Mouse (Mus musculus): ENCODE measurements around the gene Vps18. TPM values are rescaled to one million over a fixed set of nuclear protein-coding genes. Genes with fewer than 3 reads are reported as not detected.
A peak's percentile ranks its signal among the peaks of the same experiment; 100 is the strongest.

Gene Vps18
- polyA plus RNA-seq, 1 experiment from 2014 or later: 20.9 TPM

- Histone ChIP-seq H3K36me3 (no peaks in the 10 kb centered on the region), H3K4me2 (replicated peaks) (peak within 1 kb of the TSS; percentile 100), H3K27me3 (replicated peaks) (peaks cover 59% of the 10 kb centered on the region), H3K9ac (peak within 1 kb of the TSS; percentile 56), H3K27ac (peak within 1 kb of the TSS; percentile 36), H3K9me3 (no peaks in the 10 kb centered on the region), H3K4me3 (replicated peaks) (peak within 1 kb of the TSS; percentile 58), H3K4me1 (replicated peaks) (peaks cover 61% of the 10 kb centered on the region)
- peak; percentile 55 for ATAC-seq
- WGBS: 1% methylated on average over 33 of the region's 33 CpGs
Observed at GRCm38 (mm10) chr2:119325568-119326143, 37.1 kb downstream of the Vps18 start, which contains the start of gene Dll4. Gene Dll4 (plus strand): TSS chr2:119325784.

- H3K9me3 ChIP-seq: no peaks in the 10 kb centered on the region
- H3K36me3 ChIP-seq: no peaks in the 10 kb centered on the region
- ATAC-seq: no peak
- H3K4me3 ChIP-seq (replicated peaks): peak overlapping the region; percentile 58
- H3K27ac ChIP-seq: peak overlapping the region; percentile 36
- H3K4me1 ChIP-seq (replicated peaks): peaks cover 61% of the 10 kb centered on the region
- H3K9ac ChIP-seq: peak overlapping the region; percentile 56
- WGBS: under 1% methylated on average over 60 of the region's 61 CpGs
- H3K4me2 ChIP-seq (replicated peaks): peak overlapping the region; percentile 100
- H3K27me3 ChIP-seq (replicated peaks): peaks cover 52% of the 10 kb centered on the region
Observed at GRCm38 (mm10) chr2:119326161-119327101, 37.9 kb downstream of the Vps18 start.

- Histone ChIP-seq H3K27me3 (replicated peaks) (peaks cover 49% of the 10 kb centered on the region), H3K4me3 (replicated peaks) (peak overlapping the region; percentile 58), H3K36me3 (no peaks in the 10 kb centered on the region), H3K27ac (peak overlapping the region; percentile 14; the same call in 1 of the 2 replicates), H3K9me3 (no peaks in the 10 kb centered on the region), H3K4me1 (replicated peaks) (peaks cover 56% of the 10 kb centered on the region), H3K9ac (peak overlapping the region; percentile 56; the same call in 1 of the 2 replicates), H3K4me2 (replicated peaks) (peak overlapping the region; percentile 100)
- WGBS: under 1% methylated on average over 30 of the region's 30 CpGs
- ATAC-seq: no peak
Observed at GRCm38 (mm10) chr2:119327102-119327480, 38.6 kb downstream of the Vps18 start.

- Histone ChIP-seq H3K4me3 (replicated peaks) (peak overlapping the region; percentile 14), H3K9me3 (no peaks in the 10 kb centered on the region), H3K4me2 (replicated peaks) (peak overlapping the region; percentile 100), H3K27me3 (replicated peaks) (peaks cover 40% of the 10 kb centered on the region), H3K27ac (0 out of 2 replicates have a peak overlapping the region, but pooled peaks have one; percentile 14), H3K9ac (0 out of 2 replicates have a peak overlapping the region, but pooled peaks have one; percentile 0), H3K36me3 (no peaks in the 10 kb centered on the region), H3K4me1 (replicated peaks) (peaks cover 47% of the 10 kb centered on the region)
- 36% methylated on average over 11 of the region's 11 CpGs for WGBS
- no peak for ATAC-seq
Observed at GRCm38 (mm10) chr2:119327942-119328526, 39.5 kb downstream of the Vps18 start.

GRCm38 (mm10) chr2:119328546-119328945 is 40.0 kb downstream of the Vps18 start:
- peak overlapping the region; percentile 100 for H3K4me2 ChIP-seq (replicated peaks)
- ATAC-seq: no peak
- no peaks in the 10 kb centered on the region for H3K9me3 ChIP-seq
- no peak overlapping the region for H3K27ac ChIP-seq
- peaks cover 35% of the 10 kb centered on the region for H3K27me3 ChIP-seq (replicated peaks)
- H3K4me3 ChIP-seq (replicated peaks): peak overlapping the region; percentile 14
- no peak overlapping the region for H3K9ac ChIP-seq
- H3K4me1 ChIP-seq (replicated peaks): peaks cover 47% of the 10 kb centered on the region
- no peaks in the 10 kb centered on the region for H3K36me3 ChIP-seq
- WGBS: 36% methylated on average over 5 of the region's 5 CpGs

GRCm38 (mm10) chr2:119329123-119329817 is 40.7 kb downstream of the Vps18 start:
- peaks cover 42% of the 10 kb centered on the region for H3K4me1 ChIP-seq (replicated peaks)
- peaks cover 30% of the 10 kb centered on the region for H3K27me3 ChIP-seq (replicated peaks)
- peak overlapping the region; percentile 100 for H3K4me2 ChIP-seq (replicated peaks)
- H3K9me3 ChIP-seq: no peaks in the 10 kb centered on the region
- ATAC-seq: peak; percentile 78
- H3K27ac ChIP-seq: 0 out of 2 replicates have a peak overlapping the region, but pooled peaks have one; percentile 7
- WGBS: 37% methylated on average over 3 of the region's 3 CpGs
- no peak overlapping the region for H3K4me3 ChIP-seq (replicated peaks)
- no peaks in the 10 kb centered on the region for H3K36me3 ChIP-seq
- no peak overlapping the region for H3K9ac ChIP-seq

GRCm38 (mm10) chr2:119330795-119331194 is 42.3 kb downstream of the Vps18 start:
- H3K4me2 ChIP-seq (replicated peaks): no peak overlapping the region
- H3K4me3 ChIP-seq (replicated peaks): no peak overlapping the region
- WGBS: 90% methylated on average over 8 of the region's 8 CpGs
- peaks cover 17% of the 10 kb centered on the region for H3K27me3 ChIP-seq (replicated peaks)
- ATAC-seq: no peak
- no peak overlapping the region for H3K27ac ChIP-seq
- H3K36me3 ChIP-seq: no peaks in the 10 kb centered on the region
- no peak overlapping the region for H3K9ac ChIP-seq
- H3K9me3 ChIP-seq: no peaks in the 10 kb centered on the region
- peaks cover 28% of the 10 kb centered on the region for H3K4me1 ChIP-seq (replicated peaks)

- Histone ChIP-seq H3K27me3 (replicated peaks) (peaks cover 10% of the 10 kb centered on the region; the same call in 1 of the 2 replicates), H3K4me2 (replicated peaks) (no peak overlapping the region), H3K4me3 (replicated peaks) (no peak overlapping the region), H3K9ac (no peak overlapping the region), H3K9me3 (no peaks in the 10 kb centered on the region), H3K36me3 (no peaks in the 10 kb centered on the region), H3K27ac (no peak overlapping the region), H3K4me1 (replicated peaks) (peaks cover 17% of the 10 kb centered on the region)
- 73% methylated on average over 24 of the region's 24 CpGs for WGBS
- no peak for ATAC-seq
Observed at GRCm38 (mm10) chr2:119332177-119332661, 43.7 kb downstream of the Vps18 start.

- H3K4me3 ChIP-seq (replicated peaks): no peak overlapping the region
- H3K4me2 ChIP-seq (replicated peaks): peak overlapping the region; percentile 1; the same call in 1 of the 2 replicates
- ATAC-seq: no peak
- peaks cover 10% of the 10 kb centered on the region for H3K4me1 ChIP-seq (replicated peaks)
- H3K9me3 ChIP-seq: no peaks in the 10 kb centered on the region
- no peaks in the 10 kb centered on the region for H3K36me3 ChIP-seq
- no peak overlapping the region for H3K9ac ChIP-seq
- no peak overlapping the region for H3K27ac ChIP-seq
- 56% methylated on average over 1 of the region's 1 CpGs for WGBS
- 0 out of 2 replicates have a peak, but pooled peaks cover 1% of the 10 kb centered on the region for H3K27me3 ChIP-seq (replicated peaks)
Observed at GRCm38 (mm10) chr2:119334135-119334534, 45.6 kb downstream of the Vps18 start.

GRCm38 (mm10) chr2:119334964-119335525 is 46.5 kb downstream of the Vps18 start:
- Histone ChIP-seq H3K4me3 (replicated peaks) (no peak overlapping the region), H3K4me2 (replicated peaks) (no peak overlapping the region), H3K27ac (no peak overlapping the region), H3K9me3 (no peaks in the 10 kb centered on the region), H3K27me3 (replicated peaks) (no peaks in the 10 kb centered on the region), H3K36me3 (no peaks in the 10 kb centered on the region), H3K9ac (no peak overlapping the region), H3K4me1 (replicated peaks) (peaks cover 6% of the 10 kb centered on the region; the same call in 1 of the 2 replicates)
- no peak for ATAC-seq
- WGBS: 84% methylated on average over 7 of the region's 7 CpGs

GRCm38 (mm10) chr2:119335535-119335934 is 47.0 kb downstream of the Vps18 start:
- no peak overlapping the region for H3K4me3 ChIP-seq (replicated peaks)
- no peak overlapping the region; the same call in 1 of the 2 replicates for H3K27ac ChIP-seq
- no peak for ATAC-seq
- H3K27me3 ChIP-seq (replicated peaks): no peaks in the 10 kb centered on the region
- H3K4me1 ChIP-seq (replicated peaks): peaks cover 6% of the 10 kb centered on the region; the same call in 1 of the 2 replicates
- no peaks in the 10 kb centered on the region for H3K36me3 ChIP-seq
- WGBS: 79% methylated on average over 1 of the region's 1 CpGs
- no peak overlapping the region for H3K4me2 ChIP-seq (replicated peaks)
- no peaks in the 10 kb centered on the region for H3K9me3 ChIP-seq
- no peak overlapping the region for H3K9ac ChIP-seq
